8 mouse cellular contexts compared by ENCODE assay signal in the genomic region with DNA sequence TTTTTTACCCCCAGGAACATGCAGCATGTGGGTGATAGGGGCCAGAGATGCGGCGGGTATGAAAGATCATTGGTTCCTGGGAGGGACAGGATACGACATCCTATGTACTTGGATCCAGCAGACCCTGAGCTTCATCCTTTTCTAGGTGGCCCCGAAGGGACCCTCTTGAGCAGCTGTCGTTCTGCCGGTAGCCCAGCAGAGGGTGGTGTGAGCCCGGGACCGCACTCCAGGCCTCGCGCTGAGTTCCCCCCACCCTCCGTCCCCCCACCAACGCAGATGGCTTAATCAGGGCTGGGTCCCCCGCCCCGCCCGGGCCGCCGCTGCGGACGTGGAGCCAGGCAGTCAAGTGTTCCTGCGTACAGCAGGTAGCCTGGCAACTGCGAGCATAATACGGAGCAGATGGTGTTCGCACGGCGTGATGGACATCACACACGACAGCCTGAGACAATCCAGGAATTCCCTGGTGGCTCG. TPM values are rescaled to one million over a fixed set of nuclear protein-coding genes. Genes with fewer than 3 reads are reported as not detected.
DNase-seq lines count a peak whose midpoint lies in the region; ATAC-seq and TF ChIP-seq lines count a peak whose summit lies in the region.

No protein-coding gene starts in this region.

- H3K27me3 ChIP-seq in C2C12 (ENCODE audit: control insufficient read depth, insufficient read depth, insufficient read length) (no peaks in the 10 kb centered on the region), myocyte (ENCODE audit: control insufficient read depth, insufficient read depth, insufficient read length) (no peaks in the 10 kb centered on the region)
- H3K27me3 ChIP-seq in heart, embryonic 12.5 days (replicated peaks): no peaks in the 10 kb centered on the region
- no peaks in the 10 kb centered on the region for H3K27me3 ChIP-seq in kidney, embryonic 16.5 days (ENCODE audit: insufficient read depth, low read length)

- no peaks in the 10 kb centered on the region for H3K9me3 ChIP-seq in heart, embryonic 12.5 days (replicated peaks)
- no peaks in the 10 kb centered on the region for H3K9me3 ChIP-seq in kidney, embryonic 16.5 days (ENCODE audit: low read length)

- TF ChIP-seq POLR2A in myocyte (IDR thresholded peaks at IDR 0.05; ENCODE audit: insufficient read length, low read depth): no peak

- TF ChIP-seq CTCF in C2C12 (IDR thresholded peaks at IDR 0.05; ENCODE audit: control insufficient read depth, insufficient read depth, insufficient read length): peak; percentile 75

- peak overlapping the region; percentile 75 for H3K4me2 ChIP-seq in heart, embryonic 12.5 days
- peak overlapping the region; percentile 81 for H3K4me2 ChIP-seq in kidney, embryonic 16.5 days (replicated peaks; ENCODE audit: low read depth, low read length)
- peak overlapping the region; percentile 55 for H3K4me2 ChIP-seq in myocyte (ENCODE audit: low read depth)

- H3K4me3 ChIP-seq in C2C12 (ENCODE audit: insufficient read depth, poor library complexity, severe bottlenecking) (no peak overlapping the region), myocyte (no peak overlapping the region)
- H3K4me3 ChIP-seq in heart, embryonic 12.5 days: peak overlapping the region; percentile 43
- peak overlapping the region; percentile 47 for H3K4me3 ChIP-seq in kidney, embryonic 16.5 days (ENCODE audit: low read length)

- under 1% methylated on average over 27 of the region's 27 CpGs for WGBS in heart, embryonic 12.5 days
- 0% methylated on average over 24 of the region's 27 CpGs for WGBS in kidney, embryonic 16.5 days

- no peak overlapping the region for H3ac ChIP-seq in C2C12 (ENCODE audit: control insufficient read depth, insufficient read length, low read depth)
- no peak overlapping the region for H3ac ChIP-seq in myocyte (ENCODE audit: control insufficient read depth, insufficient read length)

- H3K79me3 ChIP-seq in C2C12 (ENCODE audit: low read depth): no peaks in the 10 kb centered on the region

- H3K9ac ChIP-seq in heart, embryonic 12.5 days: peak overlapping the region; percentile 69
- H3K9ac ChIP-seq in kidney, embryonic 16.5 days (replicated peaks; ENCODE audit: low read length): peak overlapping the region; percentile 71

- H3K27ac ChIP-seq in heart, embryonic 12.5 days (ENCODE audit: poor library complexity, severe bottlenecking): peak overlapping the region; percentile 56
- H3K27ac ChIP-seq in kidney, embryonic 16.5 days (ENCODE audit: low read length): peak overlapping the region; percentile 53

- H3K79me2 ChIP-seq in C2C12 (ENCODE audit: control insufficient read depth, insufficient read depth) (no peaks in the 10 kb centered on the region), myocyte (ENCODE audit: control insufficient read depth, insufficient read depth) (no peaks in the 10 kb centered on the region)

- ATAC-seq in erythroblast, adult 5-6 weeks (replicated peaks; ENCODE audit: low FRiP score, poor library complexity, severe bottlenecking): peak; percentile 62
- peak; percentile 85 for ATAC-seq in heart, embryonic 12.5 days (ENCODE audit: insufficient number of reproducible peaks, low FRiP score)
- peak; percentile 92 for ATAC-seq in kidney, embryonic 16.5 days (ENCODE audit: low FRiP score, low TSS enrichment)

- no peaks in the 10 kb centered on the region for H3K36me3 ChIP-seq in C2C12 (ENCODE audit: control insufficient read depth, insufficient read depth)
- H3K36me3 ChIP-seq in heart, embryonic 12.5 days: 0 out of 2 replicates have a peak, but pooled peaks cover 1% of the 10 kb centered on the region
- H3K36me3 ChIP-seq in kidney, embryonic 16.5 days (ENCODE audit: insufficient read depth, low read length): 0 out of 2 replicates have a peak, but pooled peaks cover 3% of the 10 kb centered on the region
- H3K36me3 ChIP-seq in myocyte (ENCODE audit: control insufficient read depth, insufficient read depth): no peaks in the 10 kb centered on the region

- peaks cover 24% of the 10 kb centered on the region for H3K4me1 ChIP-seq in heart, embryonic 12.5 days (replicated peaks)
- peaks cover 34% of the 10 kb centered on the region for H3K4me1 ChIP-seq in kidney, embryonic 16.5 days (ENCODE audit: insufficient read depth, low read length)

- peak; percentile 99 for DNase-seq in brain, adult 2 months (ENCODE audit: low read depth, low spot score)
- DNase-seq in liver: peak; percentile 82
- DNase-seq in spleen, postnatal 4 days (ENCODE audit: low spot score in 2 of 2): peak; percentile 59 to 79

TF ChIP-seq in C2C12, 6 proteins besides CTCF, POLR2A, EP300 and RAD21:
- TF ChIP-seq MYOG (IDR thresholded peaks at IDR 0.05; ENCODE audit: control insufficient read depth, extremely low read depth, insufficient read length) (no peak), FOSL1 (IDR thresholded peaks at IDR 0.05; ENCODE audit: insufficient read depth, low read length, poor library complexity, severe bottlenecking) (no peak), MYOD1 (IDR thresholded peaks at IDR 0.05; ENCODE audit: control insufficient read depth, insufficient read length, low read depth) (no peak), USF1 (IDR thresholded peaks at IDR 0.05; ENCODE audit: low read depth) (no peak), MAX (IDR thresholded peaks at IDR 0.05) (no peak), CEBPB (IDR thresholded peaks at IDR 0.05; ENCODE audit: low read depth) (no peak)

TF ChIP-seq in myocyte, 11 proteins besides CTCF, POLR2A, EP300 and RAD21:
- TF ChIP-seq MYOD1 (IDR thresholded peaks at IDR 0.05; ENCODE audit: control insufficient read depth in 1 of 3, insufficient read length in 2 of 3, low read depth in 2 of 3): peak in 2 of 3 experiments; percentile 21 to 43
- TF ChIP-seq MYOG (IDR thresholded peaks at IDR 0.05; ENCODE audit: control insufficient read depth in 1 of 3, insufficient read depth in 1 of 3, insufficient read length in 2 of 3, low read depth in 2 of 3): peak in 2 of 3 experiments; percentile 43 to 44
- no peak for TF ChIP-seq USF1 (IDR thresholded peaks at IDR 0.05; ENCODE audit: low read depth)

RNA-seq across cellular contexts. Expression of a gene that starts 41.2 kb away (rescaled TPM):
- 3.6 TPM for polyA plus RNA-seq in C2C12 (2012; fragmentation: generic; extraction: Trizol)
- total RNA-seq in erythroblast, adult 5-6 weeks (2015; ENCODE audit: low replicate concordance): 52.9 and 77.0 TPM in 2 replicates
- 10.2 and 19.8 TPM in 2 replicates for total RNA-seq in erythroblast, adult 5-6 weeks (2017; ENCODE audit: low replicate concordance)
- 1.2 and 2.5 TPM in 2 replicates for polyA plus RNA-seq in heart, embryonic 12.5 days (2016; fragmentation: Nextera tagmentation; extraction: Ambion mirVana)
- 1.1 and 1.6 TPM in 2 replicates for polyA plus RNA-seq in kidney, embryonic 16.5 days (2015; fragmentation: Nextera tagmentation; extraction: Ambion mirVana)
- polyA plus RNA-seq in myocyte (2012; fragmentation: generic; extraction: Trizol): 3.0 TPM

Comparison
In these comparisons a context has a peak if more than half of its experiments do, and no peak if none do; other contexts are left out.
1. H3K4me3 ChIP-seq: peak in heart, embryonic 12.5 days (single experiment) and kidney, embryonic 16.5 days (single experiment); none in C2C12 (single experiment) and myocyte (single experiment).
2. Peak in every context shown above with its lines, with median percentiles within 50 percentile points of each other: DNase-seq, ATAC-seq and H3K4me2 ChIP-seq.